Mouse (Mus musculus): ENCODE measurements around the gene Fastk. TPM values are rescaled to one million over a fixed set of nuclear protein-coding genes. Genes with fewer than 3 reads are reported as not detected.

The Fastk gene
- 101 and 118 TPM in 2 replicates for polyA plus RNA-seq (2016; fragmentation: Nextera tagmentation; extraction: Ambion mirVana)

GRCm38 (mm10) chr5:24444746-24445427, at the start of gene Fastk:
TSS of gene Fastk (minus strand) at chr5:24445287.
- peak; percentile 96 for DNase-seq (ENCODE audit: low spot score)
- Histone ChIP-seq H3K27me3 (ENCODE audit: low read depth, poor library complexity, severe bottlenecking) (no peaks in the 10 kb centered on the region; the same call in 1 of the 2 replicates), H3K9me3 (replicated peaks) (no peaks in the 10 kb centered on the region), H3K27ac (peak within 1 kb of the TSS; percentile 96), H3K36me3 (peaks cover 41% of the 10 kb centered on the region), H3K4me3 (peak within 1 kb of the TSS; percentile 91), H3K4me1 (peaks cover 45% of the 10 kb centered on the region)
- under 1% methylated on average over 60 of the region's 60 CpGs for WGBS

- no peaks in the 10 kb centered on the region for H3K9me3 ChIP-seq (replicated peaks)
- no peak overlapping the region for H3K4me3 ChIP-seq
- no peaks in the 10 kb centered on the region for H3K27me3 ChIP-seq (ENCODE audit: low read depth, poor library complexity, severe bottlenecking)
- DNase-seq (ENCODE audit: low spot score): no peak
- H3K4me1 ChIP-seq: peaks cover 36% of the 10 kb centered on the region
- 91% methylated on average over 16 of the region's 16 CpGs for WGBS
- no peak overlapping the region for H3K27ac ChIP-seq
- H3K36me3 ChIP-seq: peaks cover 100% of the 10 kb centered on the region
Observed at GRCm38 (mm10) chr5:24492546-24493285, 47.6 kb upstream of the Fastk start.

GRCm38 (mm10) chr5:24490413-24490920, 45.4 kb upstream of the Fastk start:
- peaks cover 37% of the 10 kb centered on the region for H3K4me1 ChIP-seq
- H3K9me3 ChIP-seq (replicated peaks): no peaks in the 10 kb centered on the region
- 43% methylated on average over 14 of the region's 14 CpGs for WGBS
- peaks cover 4% of the 10 kb centered on the region; the same call in 1 of the 2 replicates for H3K27me3 ChIP-seq (ENCODE audit: low read depth, poor library complexity, severe bottlenecking)
- H3K4me3 ChIP-seq: no peak overlapping the region
- peak overlapping the region; percentile 15; the same call in 1 of the 2 replicates for H3K27ac ChIP-seq
- no peak for DNase-seq (ENCODE audit: low spot score)
- H3K36me3 ChIP-seq: peaks cover 94% of the 10 kb centered on the region

GRCm38 (mm10) chr5:24486738-24487137, 41.7 kb upstream of the Fastk start:
- H3K36me3 ChIP-seq: peaks cover 90% of the 10 kb centered on the region
- 93% methylated on average over 5 of the region's 5 CpGs for WGBS
- no peaks in the 10 kb centered on the region for H3K9me3 ChIP-seq (replicated peaks)
- peaks cover 72% of the 10 kb centered on the region for H3K4me1 ChIP-seq
- H3K4me3 ChIP-seq: no peak overlapping the region
- H3K27ac ChIP-seq: no peak overlapping the region
- DNase-seq (ENCODE audit: low spot score): no peak
- H3K27me3 ChIP-seq (ENCODE audit: low read depth, poor library complexity, severe bottlenecking): peaks cover 20% of the 10 kb centered on the region

GRCm38 (mm10) chr5:24486097-24486496, 41.0 kb upstream of the Fastk start:
- 3% methylated on average over 8 of the region's 8 CpGs for WGBS
- no peaks in the 10 kb centered on the region for H3K9me3 ChIP-seq (replicated peaks)
- DNase-seq (ENCODE audit: low spot score): peak; percentile 92
- no peak overlapping the region for H3K27ac ChIP-seq
- H3K4me1 ChIP-seq: peaks cover 77% of the 10 kb centered on the region
- peaks cover 90% of the 10 kb centered on the region for H3K36me3 ChIP-seq
- H3K4me3 ChIP-seq: no peak overlapping the region
- H3K27me3 ChIP-seq (ENCODE audit: low read depth, poor library complexity, severe bottlenecking): peaks cover 20% of the 10 kb centered on the region

- 7% methylated on average over 22 of the region's 22 CpGs for WGBS
- Histone ChIP-seq H3K9me3 (replicated peaks) (no peaks in the 10 kb centered on the region), H3K27ac (peak overlapping the region; percentile 65), H3K4me1 (peaks cover 75% of the 10 kb centered on the region), H3K4me3 (peak overlapping the region; percentile 34), H3K27me3 (ENCODE audit: low read depth, poor library complexity, severe bottlenecking) (peaks cover 20% of the 10 kb centered on the region), H3K36me3 (peaks cover 90% of the 10 kb centered on the region)
- DNase-seq (ENCODE audit: low spot score): no peak
Observed at GRCm38 (mm10) chr5:24484963-24485362, 39.9 kb upstream of the Fastk start.

- DNase-seq (ENCODE audit: low spot score): peak; percentile 76
- WGBS: 24% methylated on average over 11 of the region's 11 CpGs
- Histone ChIP-seq H3K9me3 (replicated peaks) (no peaks in the 10 kb centered on the region), H3K4me3 (no peak overlapping the region), H3K27me3 (ENCODE audit: low read depth, poor library complexity, severe bottlenecking) (peaks cover 20% of the 10 kb centered on the region), H3K36me3 (peaks cover 90% of the 10 kb centered on the region), H3K4me1 (peaks cover 68% of the 10 kb centered on the region), H3K27ac (no peak overlapping the region)
Observed at GRCm38 (mm10) chr5:24483326-24483725, 38.2 kb upstream of the Fastk start.

GRCm38 (mm10) chr5:24482247-24483079, 37.4 kb upstream of the Fastk start:
- Histone ChIP-seq H3K27ac (peak overlapping the region; percentile 67), H3K9me3 (replicated peaks) (no peaks in the 10 kb centered on the region), H3K27me3 (ENCODE audit: low read depth, poor library complexity, severe bottlenecking) (peaks cover 20% of the 10 kb centered on the region), H3K4me1 (peaks cover 63% of the 10 kb centered on the region), H3K4me3 (peak overlapping the region; percentile 3; the same call in 1 of the 2 replicates), H3K36me3 (peaks cover 90% of the 10 kb centered on the region)
- peak; percentile 49 for DNase-seq (ENCODE audit: low spot score)
- 49% methylated on average over 41 of the region's 41 CpGs for WGBS

- peak overlapping the region; percentile 67 for H3K27ac ChIP-seq
- H3K36me3 ChIP-seq: peaks cover 90% of the 10 kb centered on the region
- peak; percentile 83 for DNase-seq (ENCODE audit: low spot score)
- H3K4me3 ChIP-seq: no peak overlapping the region
- WGBS: 17% methylated on average over 4 of the region's 4 CpGs
- H3K27me3 ChIP-seq (ENCODE audit: low read depth, poor library complexity, severe bottlenecking): peaks cover 20% of the 10 kb centered on the region
- peaks cover 60% of the 10 kb centered on the region for H3K4me1 ChIP-seq
- no peaks in the 10 kb centered on the region for H3K9me3 ChIP-seq (replicated peaks)
Observed at GRCm38 (mm10) chr5:24481647-24482046, 36.6 kb upstream of the Fastk start.

GRCm38 (mm10) chr5:24477909-24478308, 32.8 kb upstream of the Fastk start:
- peaks cover 76% of the 10 kb centered on the region for H3K36me3 ChIP-seq
- H3K27me3 ChIP-seq (ENCODE audit: low read depth, poor library complexity, severe bottlenecking): peaks cover 30% of the 10 kb centered on the region
- H3K4me1 ChIP-seq: peaks cover 55% of the 10 kb centered on the region
- no peak for DNase-seq (ENCODE audit: low spot score)
- no peak overlapping the region for H3K4me3 ChIP-seq
- 92% methylated on average over 9 of the region's 9 CpGs for WGBS
- no peak overlapping the region for H3K27ac ChIP-seq
- no peaks in the 10 kb centered on the region for H3K9me3 ChIP-seq (replicated peaks)

- H3K9me3 ChIP-seq (replicated peaks): no peaks in the 10 kb centered on the region
- peaks cover 53% of the 10 kb centered on the region for H3K36me3 ChIP-seq
- peaks cover 33% of the 10 kb centered on the region for H3K27me3 ChIP-seq (ENCODE audit: low read depth, poor library complexity, severe bottlenecking)
- H3K4me3 ChIP-seq: peak overlapping the region; percentile 55
- peaks cover 45% of the 10 kb centered on the region for H3K4me1 ChIP-seq
- WGBS: 74% methylated on average over 6 of the region's 6 CpGs
- no peak overlapping the region for H3K27ac ChIP-seq
- no peak for DNase-seq (ENCODE audit: low spot score)
Observed at GRCm38 (mm10) chr5:24475476-24476241, 30.6 kb upstream of the Fastk start.
